Mouse (Mus musculus) forelimb bud, embryonic 11.5 days (tissue): ENCODE results near the gene Mras.

Source experiments
- DNase-seq: peaks from one replicate; pipeline ENCODE4 v3.0.0-alpha.2; 2012; ENCODE audit warnings: low read depth, low spot score

Gene Mras

GRCm38 (mm10) chr9:99440941-99441340 lies 3.8 kb upstream of the Mras start:
- no peak for DNase-seq

GRCm38 (mm10) chr9:99439064-99439463 lies 1.9 kb upstream of the Mras start:
- DNase-seq: no peak

- no peak for DNase-seq
These were observed 792 bp upstream of the Mras start for GRCm38 (mm10) chr9:99437781-99438565.

GRCm38 (mm10) chr9:99436182-99437030 lies 775 bp downstream of the Mras start:
- no peak for DNase-seq

- DNase-seq: no peak
These were observed 1.5 kb downstream of the Mras start for GRCm38 (mm10) chr9:99435619-99436181.

GRCm38 (mm10) chr9:99434892-99435618 lies 2.1 kb downstream of the Mras start:
- peak; percentile 58 for DNase-seq

GRCm38 (mm10) chr9:99432478-99432877 lies 4.7 kb downstream of the Mras start:
- no peak for DNase-seq

GRCm38 (mm10) chr9:99431963-99432362 lies 5.2 kb downstream of the Mras start:
- DNase-seq: no peak

GRCm38 (mm10) chr9:99431346-99431745 lies 5.8 kb downstream of the Mras start:
- DNase-seq: no peak

GRCm38 (mm10) chr9:99430806-99431205 lies 6.4 kb downstream of the Mras start:
- no peak for DNase-seq

- no peak for DNase-seq
These were observed 7.3 kb downstream of the Mras start for GRCm38 (mm10) chr9:99429845-99430244.

- DNase-seq: no peak
These were observed 8.4 kb downstream of the Mras start for GRCm38 (mm10) chr9:99428601-99429331.

GRCm38 (mm10) chr9:99425262-99425661 lies 11.9 kb downstream of the Mras start:
- DNase-seq: no peak

- DNase-seq: no peak
These were observed 12.7 kb downstream of the Mras start for GRCm38 (mm10) chr9:99424574-99424863.

GRCm38 (mm10) chr9:99423692-99424573 lies 13.2 kb downstream of the Mras start:
- DNase-seq: no peak

- no peak for DNase-seq
These were observed 15.3 kb downstream of the Mras start for GRCm38 (mm10) chr9:99421914-99422313.

- no peak for DNase-seq
These were observed 17.1 kb downstream of the Mras start for GRCm38 (mm10) chr9:99419951-99420701.

- no peak for DNase-seq
These were observed 18.8 kb downstream of the Mras start for GRCm38 (mm10) chr9:99418377-99418776.

- no peak for DNase-seq
These were observed 19.8 kb downstream of the Mras start for GRCm38 (mm10) chr9:99417288-99417846.
